Mouse (Mus musculus) MEL-GATA-1-ER (cell line): Measurements from ENCODE around the gene 4930524N10Rik.

Experiments used
- DNase-seq: peaks from one replicate; pipeline ENCODE4 v3.0.0-alpha.2; 2012; ENCODE audit warnings: low read depth; ENCODE audit errors: extremely low read depth

Gene 4930524N10Rik

GRCm38 (mm10) chrX:154343292-154343691 is at the start of gene 4930524N10Rik:
4930524N10Rik (minus strand) TSS chrX:154343392.
- no peak for DNase-seq

DNA sequence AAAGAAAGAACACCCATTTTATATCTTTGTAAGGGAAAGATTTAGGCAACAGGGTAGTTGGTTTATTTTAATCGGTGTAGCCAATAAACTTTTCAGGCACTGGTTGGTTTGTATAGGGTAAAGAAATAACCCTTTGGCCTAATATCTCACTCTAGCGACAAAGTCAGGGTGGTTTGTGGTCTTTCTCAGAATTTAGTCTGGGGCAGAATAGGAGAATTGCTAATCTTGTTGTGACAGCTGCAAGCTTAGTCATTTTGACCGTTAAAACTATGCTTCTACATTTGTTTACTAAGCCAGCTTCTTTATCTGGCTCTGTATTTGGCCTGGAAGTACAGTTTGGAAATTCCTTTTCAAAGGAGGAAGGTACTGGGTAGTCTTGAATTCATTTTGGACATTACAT is 6.8 kb upstream of the 4930524N10Rik start:
- DNase-seq: peak; percentile 97

- DNase-seq: peak; percentile 54
These were observed 6.3 kb upstream of the 4930524N10Rik start for GRCm38 (mm10) chrX:154349302-154350041.

DNA sequence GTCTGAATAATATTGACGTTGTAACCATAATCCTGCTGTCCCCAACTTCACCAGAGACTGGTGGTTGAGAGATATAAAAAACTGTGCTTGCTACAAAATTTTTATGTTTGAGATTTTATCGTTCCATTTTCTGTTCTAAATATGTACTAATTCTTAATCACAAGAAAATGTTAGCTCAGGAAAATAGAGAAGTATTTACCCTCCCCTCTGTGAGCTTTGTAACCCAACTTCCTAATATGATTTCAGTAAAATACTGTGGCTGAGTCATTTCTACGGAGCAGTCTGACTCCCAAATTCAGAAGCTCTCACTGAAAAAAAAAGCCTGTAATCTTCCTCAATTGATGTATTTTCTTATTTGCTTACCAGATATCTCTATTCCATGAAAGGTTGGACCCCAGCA is 4.7 kb upstream of the 4930524N10Rik start:
- DNase-seq: peak; percentile 59
